Mouse (Mus musculus): ENCODE results near the gene Anxa11. TPM values are rescaled to one million over a fixed set of nuclear protein-coding genes. Genes with fewer than 3 reads are reported as not detected.

The Anxa11 gene
- polyA plus RNA-seq, 1 experiment from 2014 or later = 60.6 TPM

Small RNA genes lying within 50 kb of the gene (microRNA-seq; reads per million reads assigned to microRNA genes)
- not detected for gene Gm23701

Other genes with a start within 250 kb of the Anxa11 start
- 66.1 and 74.6 TPM in 2 replicates for gene Ppif, start 148.0 kb upstream of the Anxa11 start, polyA plus RNA-seq (2015; fragmentation: Nextera tagmentation; extraction: Ambion mirVana)
- 11.3 and 11.9 TPM in 2 replicates for gene Zcchc24, start 73.1 kb upstream of the Anxa11 start, polyA plus RNA-seq (2015; fragmentation: Nextera tagmentation; extraction: Ambion mirVana)
- 1.9 and 2.8 TPM in 2 replicates for gene Plac9a, start 60.9 kb downstream of the Anxa11 start, polyA plus RNA-seq (2015; fragmentation: Nextera tagmentation; extraction: Ambion mirVana)
- gene Tmem254a, start 85.5 kb downstream of the Anxa11 start, polyA plus RNA-seq (2015; fragmentation: Nextera tagmentation; extraction: Ambion mirVana) = 4.2 TPM in 2 replicates
- gene Cphx1, start 96.1 kb downstream of the Anxa11 start, polyA plus RNA-seq (2015; fragmentation: Nextera tagmentation; extraction: Ambion mirVana) = 0.05 and 0.10 TPM in 2 replicates
- 0.51 and 1.1 TPM in 2 replicates for gene Duxbl1, start 136.4 kb downstream of the Anxa11 start, polyA plus RNA-seq (2015; fragmentation: Nextera tagmentation; extraction: Ambion mirVana)
- gene Gm9780, start 200.6 kb downstream of the Anxa11 start, polyA plus RNA-seq (2015; fragmentation: Nextera tagmentation; extraction: Ambion mirVana) = 77.5 and 113 TPM in 2 replicates
- gene Tmem254c, start 225.2 kb downstream of the Anxa11 start, polyA plus RNA-seq (2015; fragmentation: Nextera tagmentation; extraction: Ambion mirVana) = 94.4 and 103 TPM in 2 replicates
- gene Cphx2, start 239.4 kb downstream of the Anxa11 start, polyA plus RNA-seq (2015; fragmentation: Nextera tagmentation; extraction: Ambion mirVana) = not detected in 2 replicates
- not detected in 2 replicates for gene Cphx3, start 240.1 kb downstream of the Anxa11 start, polyA plus RNA-seq (2015; fragmentation: Nextera tagmentation; extraction: Ambion mirVana)